8 mouse cellular contexts compared by ENCODE assay signal in the genomic region with DNA sequence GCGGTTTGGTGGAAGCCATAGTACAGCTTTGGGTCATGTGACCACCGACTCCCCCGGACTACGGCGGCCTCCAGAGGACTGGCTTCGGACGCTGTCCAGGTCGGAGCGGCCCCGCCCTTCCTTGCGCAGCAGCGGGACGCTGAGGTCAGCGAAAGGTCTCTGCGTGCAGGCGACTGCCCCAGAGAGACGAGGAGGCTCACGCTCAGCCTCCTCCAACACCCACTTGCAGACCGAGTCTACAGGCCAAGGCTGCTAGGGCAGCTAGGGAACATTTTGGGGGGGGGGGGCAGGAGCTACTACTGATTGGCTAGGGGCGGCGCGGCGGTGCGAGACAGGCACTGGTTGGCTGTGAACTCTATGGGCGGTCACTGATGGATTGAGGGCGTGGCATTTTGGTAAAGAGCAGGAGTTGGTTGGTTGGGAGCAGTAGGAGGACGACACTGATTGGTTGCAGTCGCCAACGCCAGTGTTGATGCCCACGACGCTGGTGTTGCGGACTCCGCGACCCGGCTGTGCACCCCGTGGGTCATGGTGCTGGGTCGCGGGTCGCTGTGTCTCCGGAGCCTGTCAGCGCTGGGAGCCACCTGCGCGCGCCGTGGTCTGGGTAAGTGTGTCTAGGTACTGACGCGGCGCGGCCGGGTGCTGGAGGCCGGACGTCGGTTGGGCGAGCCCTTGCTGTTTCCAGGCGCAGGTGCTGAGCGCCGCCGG. TPM values are rescaled to one million over a fixed set of nuclear protein-coding genes. Genes with fewer than 3 reads are reported as not detected.
DNase-seq lines count a peak whose midpoint lies in the region; ATAC-seq and TF ChIP-seq lines count a peak whose summit lies in the region.

A gene (minus strand): TSS at position 300 of the 708 bp plus-strand sequence.

- no peaks in the 10 kb centered on the region; the same call in 1 of the 2 replicates for H3K36me3 ChIP-seq in ES-E14 (ENCODE audit: control insufficient read depth, insufficient read depth, low read length, poor library complexity, severe bottlenecking)
- H3K36me3 ChIP-seq in forebrain, embryonic 15.5 days: peaks cover 11% of the 10 kb centered on the region

- peak within 1 kb of the TSS; percentile 97 for H3K4me2 ChIP-seq in forebrain, embryonic 15.5 days (replicated peaks)

- DNase-seq in ES-E14 (ENCODE audit: low read depth, low spot score): peak; percentile 98
- peak; percentile 98 for DNase-seq in cerebellum, adult 11-12 months
- DNase-seq in heart, postnatal 25 days (ENCODE audit: low spot score): peak; percentile 95
- DNase-seq in layer of hippocampus, adult 18-20 months (ENCODE audit: low spot score in 2 of 2): peak; percentile 95 to 98
- peak; percentile 96 for DNase-seq in lung, adult 2 months
- peak; percentile 93 to 96 for DNase-seq in thymus, adult 18-20 months

- H3K9me3 ChIP-seq in ES-E14 (ENCODE audit: control insufficient read depth, insufficient read depth, low read depth, low read length): no peaks in the 10 kb centered on the region
- H3K9me3 ChIP-seq in forebrain, embryonic 15.5 days: no peaks in the 10 kb centered on the region

- no peak for TF ChIP-seq CTCF in lung, adult 2 months (IDR thresholded peaks at IDR 0.05; ENCODE audit: insufficient read depth, low read length)

- in situ Hi-C loops in ES-E14 (cut with MboI; ENCODE audit: low sequenced_read_pairs in 2 of 2, unreplicated experiment in 2 of 2): no loop called here

- H3K4me3 ChIP-seq in ES-E14 (ENCODE audit: insufficient read depth in 1 of 2, low read depth in 1 of 2, low read length in 2 of 2, poor library complexity in 1 of 2, severe bottlenecking in 1 of 2): peak within 1 kb of the TSS; percentile 87 to 97
- H3K4me3 ChIP-seq in forebrain, embryonic 15.5 days: peak within 1 kb of the TSS; percentile 80
- H3K4me3 ChIP-seq in lung, adult 2 months (replicated peaks; ENCODE audit: extremely low read depth, low read depth, low read length): peak within 1 kb of the TSS; percentile 98

- TF ChIP-seq POLR2A in lung, adult 2 months (IDR thresholded peaks at IDR 0.05; ENCODE audit: borderline replicate concordance, extremely low read depth, low read depth, low read length): peak; percentile 64; the same call in 1 of the 2 replicates

- H3K9ac ChIP-seq in ES-E14 (ENCODE audit: insufficient read depth, low read depth, low read length, poor library complexity, severe bottlenecking): peak within 1 kb of the TSS; percentile 93
- H3K9ac ChIP-seq in forebrain, embryonic 15.5 days (replicated peaks): peak within 1 kb of the TSS; percentile 81

- H3K27ac ChIP-seq in ES-E14 (ENCODE audit: insufficient read depth, low read depth, low read length, poor library complexity, severe bottlenecking): peak within 1 kb of the TSS; percentile 80
- H3K27ac ChIP-seq in forebrain, embryonic 15.5 days (replicated peaks): peak within 1 kb of the TSS; percentile 94

- ATAC-seq in forebrain, embryonic 15.5 days (replicated peaks): peak; percentile 100
- ATAC-seq in neutrophil, adult 5-6 weeks (ENCODE audit: extremely low read depth, insufficient number of reproducible peaks, low FRiP score, poor library complexity, severe bottlenecking): peak; percentile 95

- no peaks in the 10 kb centered on the region for H3K27me3 ChIP-seq in forebrain, embryonic 15.5 days

- intact Hi-C loops in heart, postnatal 25 days (cut with DNase I): no loop called here

- H3K4me1 ChIP-seq in ES-E14 (ENCODE audit: control insufficient read depth in 2 of 2, insufficient read depth in 2 of 2, low read length in 2 of 2, poor library complexity in 1 of 2): no peaks in the 10 kb centered on the region; a peak in 3 of 4 replicates
- H3K4me1 ChIP-seq in forebrain, embryonic 15.5 days: peaks cover 27% of the 10 kb centered on the region
- peaks cover 2% of the 10 kb centered on the region; the same call in 1 of the 2 replicates for H3K4me1 ChIP-seq in lung, adult 2 months (ENCODE audit: control insufficient read depth, insufficient read depth, low read length)

- under 1% methylated on average over 58 of the region's 58 CpGs for WGBS in forebrain, embryonic 15.5 days
- WGBS in lung, adult 2 months: under 1% methylated on average over 58 of the region's 58 CpGs

TF ChIP-seq in ES-E14, 5 proteins besides CTCF, POLR2A, EP300 and RAD21:
- TF ChIP-seq CHD2 (IDR thresholded peaks at IDR 0.05; ENCODE audit: low read depth, low read length): 0 out of 2 replicates have a peak, but pooled peaks have one; percentile 52
- peak; percentile 46; the same call in 1 of the 2 replicates for TF ChIP-seq MAFK (IDR thresholded peaks at IDR 0.05; ENCODE audit: insufficient read depth, low read depth, low read length)
- no peak for TF ChIP-seq HCFC1 (IDR thresholded peaks at IDR 0.05; ENCODE audit: borderline replicate concordance, insufficient read depth, low read length)

RNA-seq across cellular contexts. Expression of the gene that starts here (rescaled TPM):
- 9.7 and 9.8 TPM in 2 replicates for total RNA-seq in ES-E14 (2012; rRNA removed)
- 16.0 and 16.8 TPM in 2 replicates for polyA plus RNA-seq in forebrain, embryonic 15.5 days (2015; fragmentation: Nextera tagmentation; extraction: Ambion mirVana)
- total RNA-seq in heart, postnatal 25 days (2021): 10 to 100 TPM; 88.1 to 88.6 TPM
- 10 to 100 TPM; 21.4 to 21.7 TPM for total RNA-seq in layer of hippocampus, adult 18-20 months (2021)
- polyA plus RNA-seq in lung, adult 2 months (2012; rRNA removed): 6.4 and 7.8 TPM in 2 replicates
- total RNA-seq in neutrophil, adult 5-6 weeks (2017): 2.9 and 4.0 TPM in 2 replicates

Comparison
In these comparisons a context has a peak if more than half of its experiments do, and no peak if none do; other contexts are left out.
1. Peak in every context shown above with its lines: DNase-seq, ATAC-seq, H3K4me3 ChIP-seq and H3K27ac ChIP-seq.